Mouse (Mus musculus) thymus, adult 2 months (tissue): ENCODE measurements around the gene Lmx1a. TPM values are rescaled to one million over a fixed set of nuclear protein-coding genes. Genes with fewer than 3 reads are reported as not detected.

Source experiments
- DNase-seq: peaks from one replicate; pipeline ENCODE4 v3.0.0; 2021
- H3K27ac ChIP-seq: fragments of 200-500 bp; 2 replicates; pipeline ENCODE4 v1.5.1; 2012; ENCODE audit warnings: low read length, control low read depth; ENCODE audit not compliant: control insufficient read depth, insufficient read depth
- H3K27me3 ChIP-seq: fragments of 200-500 bp; 2 replicates; pipeline ENCODE4 v1.6.1; 2012; ENCODE audit warnings: mild to moderate bottlenecking, low read length, moderate library complexity, mixed read lengths; ENCODE audit not compliant: control insufficient read depth, insufficient read depth
- H3K36me3 ChIP-seq: fragments of 200-500 bp; 2 replicates; pipeline ENCODE4 v1.6.1; 2012; ENCODE audit warnings: mild to moderate bottlenecking, low read length, moderate library complexity; ENCODE audit not compliant: control insufficient read depth, insufficient read depth
- H3K4me1 ChIP-seq: fragments of 200-500 bp; replicated peaks from 2 replicates; pipeline ENCODE4 v1.6.1; 2012; ENCODE audit warnings: low read length; ENCODE audit not compliant: control insufficient read depth, insufficient read depth
- H3K4me3 ChIP-seq: fragments of 200-500 bp; 2 replicates; pipeline ENCODE4 v1.5.1; 2012; ENCODE audit warnings: mild to moderate bottlenecking, low read length, control low read depth, moderate library complexity; ENCODE audit not compliant: control insufficient read depth, insufficient read depth
- CTCF ChIP-seq: fragments of 200-500 bp; IDR thresholded peaks from 2 replicates; pipeline ENCODE4 v1.5.1; 2012; ENCODE audit warnings: mild to moderate bottlenecking, control low read depth, low read length, moderate library complexity, borderline replicate concordance; ENCODE audit not compliant: control insufficient read depth, poor library complexity, insufficient read depth; ENCODE audit errors: extremely low read depth
- POLR2A ChIP-seq: fragments of 200-500 bp; IDR thresholded peaks from 2 replicates; pipeline ENCODE4 v1.6.1; 2012; ENCODE audit warnings: mild to moderate bottlenecking, low read length, control low read depth, moderate library complexity; ENCODE audit not compliant: control insufficient read depth, poor library complexity, insufficient read depth; ENCODE audit errors: extremely low read depth
- WGBS: fragments of 180-500 bp; shearing (Covaris S2); methylation state at CpG from one replicate; pipeline ENCODE4 v1.1.7; 2018; 5-methylcytosine and 5-hydroxymethylcytosine counted together
- polyA plus RNA-seq: library from polyadenylated mRNA; depleted of rRNA; stranded (reverse); fragments of >200 nt; gene quantifications from 2 replicates; pipeline ENCODE4 v1.2.3, GENCODE M21; 2012

Gene Lmx1a
- polyA plus RNA-seq, 1 experiment, result 0.13 TPM

DNA sequence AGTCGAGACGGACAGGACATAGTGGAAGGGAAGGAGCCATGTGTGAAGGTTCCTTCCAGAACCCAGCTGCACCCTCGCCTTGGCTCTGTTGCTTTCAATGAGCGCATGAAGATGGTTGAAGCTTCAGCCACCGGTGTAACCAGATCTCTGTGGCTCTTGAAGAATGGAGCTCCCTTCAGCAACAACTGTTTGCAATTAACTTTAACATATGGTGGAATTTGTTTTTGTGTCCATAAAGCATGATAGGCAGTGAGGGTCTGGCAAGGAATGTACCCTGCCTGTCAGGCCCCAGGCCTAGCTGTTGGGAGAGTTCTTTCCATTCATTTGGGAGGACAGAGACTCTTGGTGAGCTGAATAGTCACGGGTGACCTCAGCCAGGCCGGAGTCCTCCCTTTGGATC is 81.4 kb downstream of the Lmx1a start:
- Histone ChIP-seq H3K27me3 (no peaks in the 10 kb centered on the region), H3K27ac (no peak overlapping the region), H3K4me3 (no peak overlapping the region), H3K36me3 (no peaks in the 10 kb centered on the region), H3K4me1 (no peaks in the 10 kb centered on the region)
- no peak for DNase-seq
- TF ChIP-seq POLR2A, result no peak
- no peak for TF ChIP-seq CTCF
- WGBS, result 96% methylated on average over 7 of the region's 7 CpGs

DNA sequence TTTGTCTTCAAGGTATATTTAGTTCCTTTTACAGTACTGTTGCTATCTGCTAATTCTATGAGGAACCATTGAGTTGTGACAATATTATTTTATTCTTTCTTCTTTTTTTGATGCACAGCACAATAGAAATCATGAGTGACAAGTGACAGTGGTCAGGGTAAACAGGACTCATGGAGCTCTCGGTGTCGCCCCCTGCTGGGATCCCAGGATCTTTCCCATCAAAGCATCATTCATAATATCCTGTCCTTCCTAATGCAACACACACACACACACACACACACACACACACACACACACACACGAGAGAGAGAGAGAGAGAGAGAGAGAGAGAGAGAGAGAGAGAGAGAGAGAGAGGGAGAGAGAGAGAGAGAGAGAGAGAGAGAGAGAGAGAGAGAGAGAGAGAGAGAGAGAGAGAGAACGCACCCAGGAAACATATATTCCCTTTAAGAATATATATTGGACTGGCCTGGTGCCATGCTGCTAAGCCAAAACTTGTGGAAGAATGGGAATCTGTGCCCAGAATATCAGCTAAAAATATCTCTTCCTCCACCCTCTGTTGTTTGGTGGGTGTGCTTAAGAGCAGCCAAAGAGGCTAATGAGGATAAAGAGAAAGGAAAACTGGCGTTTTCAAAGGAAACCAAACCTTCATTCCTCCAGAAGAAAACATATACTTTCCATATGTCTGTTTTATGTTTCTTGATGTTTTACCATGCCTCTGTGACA is 90.9 kb downstream of the Lmx1a start:
- WGBS, result 81% methylated on average over 4 of the region's 5 CpGs
- H3K4me1 ChIP-seq, result no peaks in the 10 kb centered on the region
- H3K27ac ChIP-seq, result no peak overlapping the region
- H3K4me3 ChIP-seq, result no peak overlapping the region
- no peaks in the 10 kb centered on the region for H3K36me3 ChIP-seq
- H3K27me3 ChIP-seq, result no peaks in the 10 kb centered on the region
- DNase-seq, result no peak
- no peak for TF ChIP-seq POLR2A
- TF ChIP-seq CTCF, result no peak

DNA sequence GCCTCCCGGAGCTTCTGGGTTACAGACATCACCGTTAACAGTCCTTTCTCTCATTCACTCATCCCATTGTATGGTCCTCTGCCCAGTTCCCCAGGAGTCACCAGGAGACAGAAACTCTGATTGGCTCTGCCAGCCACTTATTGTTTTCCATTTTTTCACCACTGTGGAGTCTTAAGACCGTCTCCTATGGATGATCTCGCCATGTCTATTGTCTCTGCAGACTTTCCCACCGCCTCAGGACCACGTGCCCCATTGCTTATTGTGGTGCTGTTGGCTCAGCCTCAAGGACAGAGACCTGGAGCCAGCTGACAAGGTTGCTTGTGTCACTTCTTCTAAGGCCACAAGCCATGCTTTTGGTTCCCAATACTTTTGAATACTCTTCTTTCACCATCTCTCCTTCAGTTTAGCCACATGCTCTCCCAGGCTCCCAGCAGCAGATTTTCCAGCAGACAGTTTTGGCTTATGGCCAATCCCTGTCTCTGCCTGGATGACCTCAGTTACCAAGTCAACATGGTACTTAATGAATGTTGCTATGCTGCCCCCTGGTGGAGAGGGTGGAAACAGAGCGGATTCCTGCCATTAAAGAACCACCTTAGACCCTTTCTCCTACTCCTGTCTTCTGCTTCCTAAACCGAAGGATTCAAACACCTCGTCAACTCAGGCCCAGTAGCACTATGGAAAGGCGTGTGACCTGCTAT is 92.9 kb downstream of the Lmx1a start:
- 58% methylated on average over 10 of the region's 10 CpGs for WGBS
- Histone ChIP-seq H3K4me1 (no peaks in the 10 kb centered on the region), H3K36me3 (no peaks in the 10 kb centered on the region), H3K27me3 (no peaks in the 10 kb centered on the region; the same call in 1 of the 2 replicates), H3K27ac (no peak overlapping the region), H3K4me3 (no peak overlapping the region)
- TF ChIP-seq CTCF (no peak), POLR2A (no peak)
- DNase-seq, result peak; percentile 13

DNA sequence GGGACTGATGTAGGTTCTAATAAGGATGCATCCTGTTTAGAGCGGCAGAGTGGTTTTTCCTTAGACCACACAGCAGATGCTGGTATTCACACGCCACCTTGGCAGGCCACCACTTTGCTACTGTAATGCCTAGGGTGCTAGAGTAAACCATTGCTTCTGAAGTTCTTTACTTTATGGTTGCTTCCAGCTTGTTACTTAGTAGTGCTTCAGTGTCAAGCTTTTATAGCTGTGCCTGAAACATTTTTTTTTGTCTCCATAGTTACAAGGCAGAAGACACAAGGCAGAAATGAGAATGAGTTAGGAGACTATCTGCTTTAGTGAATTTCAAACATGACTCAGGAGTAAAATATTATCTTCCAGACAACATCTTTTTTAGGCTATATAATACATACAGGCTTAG is 95.0 kb downstream of the Lmx1a start:
- no peaks in the 10 kb centered on the region for H3K36me3 ChIP-seq
- 86% methylated on average over 2 of the region's 2 CpGs for WGBS
- H3K4me1 ChIP-seq, result no peaks in the 10 kb centered on the region
- no peak for TF ChIP-seq CTCF
- TF ChIP-seq POLR2A, result no peak
- no peak overlapping the region for H3K4me3 ChIP-seq
- H3K27me3 ChIP-seq, result no peaks in the 10 kb centered on the region; the same call in 1 of the 2 replicates
- no peak overlapping the region for H3K27ac ChIP-seq
- DNase-seq, result no peak

DNA sequence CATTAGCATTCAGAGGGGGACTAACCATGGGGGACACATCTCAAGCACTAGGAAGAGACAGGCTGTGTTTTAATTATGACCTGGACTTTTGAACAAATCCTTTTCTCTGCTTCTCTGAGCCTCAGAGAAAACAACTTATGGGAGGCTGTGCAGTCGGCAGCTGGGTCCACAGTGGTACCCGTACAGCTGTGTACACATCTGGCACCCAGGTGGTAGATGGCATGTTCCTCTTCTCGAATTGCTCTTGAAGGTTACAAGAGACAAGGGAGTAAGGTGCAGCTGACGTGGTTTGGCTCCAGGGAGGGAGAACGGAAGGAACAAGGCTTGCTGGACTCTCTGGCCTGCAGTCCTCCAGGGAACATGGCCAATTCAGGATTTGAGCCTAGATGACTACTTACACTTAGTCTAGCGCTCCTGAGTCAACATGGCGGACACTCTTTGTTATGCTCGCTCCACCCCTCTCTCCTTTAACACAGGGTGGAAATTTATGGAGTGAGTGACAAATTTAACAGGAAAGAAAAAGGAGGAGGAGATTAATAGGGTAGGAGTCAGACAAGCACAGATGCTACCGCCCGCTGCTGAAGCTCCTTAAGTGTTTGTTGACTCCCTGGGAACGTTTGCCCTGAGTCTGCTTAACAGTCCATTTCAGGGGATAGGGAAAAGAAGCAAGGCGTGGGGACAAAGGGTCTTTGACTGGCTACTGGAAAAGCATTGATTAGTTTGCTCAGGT is 99.8 kb downstream of the Lmx1a start:
- no peak overlapping the region for H3K27ac ChIP-seq
- H3K4me1 ChIP-seq, result no peaks in the 10 kb centered on the region
- no peak overlapping the region for H3K4me3 ChIP-seq
- no peak for DNase-seq
- WGBS, result 83% methylated on average over 12 of the region's 12 CpGs
- H3K36me3 ChIP-seq, result no peaks in the 10 kb centered on the region
- TF ChIP-seq CTCF (no peak), POLR2A (no peak)
- no peaks in the 10 kb centered on the region; the same call in 1 of the 2 replicates for H3K27me3 ChIP-seq

DNA sequence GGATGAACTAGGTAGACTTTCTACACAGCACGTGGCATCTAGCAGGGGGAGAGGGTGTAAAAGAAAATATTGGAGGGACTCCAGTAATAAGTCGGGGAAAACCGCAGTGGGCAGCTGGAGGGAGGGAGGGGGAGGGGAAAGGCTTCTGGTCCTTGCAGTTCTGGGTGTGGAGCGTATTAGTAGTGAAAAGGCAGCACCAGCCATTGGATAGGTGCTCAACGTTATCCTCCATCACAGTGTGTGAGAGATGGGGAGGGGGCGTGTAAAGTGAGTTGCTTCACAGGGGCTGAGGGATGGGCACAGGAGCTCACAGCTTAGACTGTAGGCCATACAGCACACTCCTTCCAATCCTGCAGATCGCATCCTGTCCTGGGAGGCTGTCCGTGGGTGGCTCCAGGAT is 100.4 kb downstream of the Lmx1a start:
- H3K4me3 ChIP-seq, result no peak overlapping the region
- H3K4me1 ChIP-seq, result no peaks in the 10 kb centered on the region
- H3K27ac ChIP-seq, result no peak overlapping the region
- 80% methylated on average over 8 of the region's 8 CpGs for WGBS
- no peaks in the 10 kb centered on the region; the same call in 1 of the 2 replicates for H3K27me3 ChIP-seq
- TF ChIP-seq CTCF, result no peak
- DNase-seq, result no peak
- no peaks in the 10 kb centered on the region for H3K36me3 ChIP-seq
